Mouse (Mus musculus): ENCODE data around the gene Alg9.

The Alg9 gene

DNA sequence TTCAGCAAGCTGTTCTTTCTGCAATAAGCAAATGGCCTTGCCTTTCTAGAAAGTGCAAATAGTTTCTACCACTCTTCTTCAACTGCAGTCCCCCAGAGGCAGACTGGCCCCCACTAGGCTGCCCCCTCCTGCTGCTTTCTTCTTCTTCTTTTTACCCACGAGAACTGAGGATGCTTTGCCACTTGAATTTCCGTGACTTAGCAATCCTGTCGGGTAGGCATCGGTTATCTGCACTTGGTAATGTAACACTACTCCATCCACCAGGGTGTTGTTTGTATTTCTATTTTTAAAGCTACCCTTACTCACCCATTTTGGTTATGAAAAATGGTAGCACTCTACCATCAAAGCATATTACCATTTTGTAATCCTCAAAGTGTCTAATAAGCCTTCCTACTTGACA is 115.1 kb downstream of the Alg9 start:
- no peak for DNase-seq

DNA sequence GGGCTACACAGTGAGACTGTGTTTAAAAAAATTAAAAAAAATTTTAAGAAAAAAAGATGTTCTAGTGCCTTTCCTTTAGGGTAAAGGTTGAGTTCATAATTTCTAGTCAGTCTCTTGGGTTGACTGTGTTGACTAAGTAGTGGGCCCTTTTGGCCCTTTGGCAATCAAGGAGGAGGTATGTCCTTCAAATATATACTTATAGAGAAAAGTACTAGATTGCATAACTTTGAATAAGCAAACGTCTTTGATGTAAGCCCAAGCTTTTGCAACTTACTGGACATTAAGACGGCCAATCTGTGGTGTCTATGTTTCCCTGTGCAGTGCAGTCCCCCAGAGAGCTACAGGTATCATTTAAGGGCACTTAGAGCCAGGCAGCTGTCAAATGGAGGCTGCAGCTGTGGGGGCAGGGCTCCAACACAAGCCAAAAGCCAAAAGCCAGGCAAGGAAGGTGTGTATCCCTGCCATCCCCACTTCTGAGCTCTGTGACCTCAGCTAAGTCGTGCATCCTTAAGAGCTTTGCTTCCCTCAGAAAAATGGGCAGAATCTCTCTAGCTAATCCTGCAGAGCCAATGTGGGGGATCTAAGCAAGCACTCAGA is 115.8 kb downstream of the Alg9 start:
- DNase-seq = no peak
